Mouse (Mus musculus): ENCODE measurements around the gene Alpl.

GRCm38 (mm10) chr4:137754446-137754845, 41.7 kb downstream of the Alpl start:
- no peak for TF ChIP-seq CTCF (conservative IDR thresholded peaks at IDR 0.05; ENCODE audit: low read length)
- TF ChIP-seq NANOG (IDR thresholded peaks at IDR 0.05; ENCODE audit: borderline replicate concordance, low read length): no peak

Data from E14TG2a.4 (cell line).